Mouse (Mus musculus) macrophage (primary cell): ENCODE measurements around the gene Nedd4. TPM values are rescaled to one million over a fixed set of nuclear protein-coding genes. Genes with fewer than 3 reads are reported as not detected.

Experiments
- H3K27ac ChIP-seq: fragments of 350-480 bp; formaldehyde crosslinking; 2 replicates; pipeline ENCODE4 v1.9.0; 2021
- H3K36me3 ChIP-seq: fragments of 350-480 bp; formaldehyde crosslinking; 2 replicates; pipeline ENCODE4 v1.9.0; 2021; ENCODE audit errors: inconsistent target
- H3K4me3 ChIP-seq: fragments of 350-480 bp; formaldehyde crosslinking; 2 replicates; pipeline ENCODE4 v1.9.0; 2021; ENCODE audit errors: inconsistent target
- H3K79me2 ChIP-seq: fragments of 350-480 bp; formaldehyde crosslinking; 2 replicates; pipeline ENCODE4 v1.9.0; 2021; ENCODE audit errors: inconsistent target
- WGBS: methylation state at CpG from one replicate; pipeline ENCODE4 v1.1.7; 2026; ENCODE audit warnings: inconsistent platforms; ENCODE audit not compliant: missing documents; 5-methylcytosine and 5-hydroxymethylcytosine counted together
- polyA plus RNA-seq: library from polyadenylated mRNA; stranded (reverse); fragments of 250-400 nt; gene quantifications from 3 replicates; pipeline ENCODE4 v1.2.4, GENCODE M21; 2018; ENCODE audit warnings: inconsistent platforms

Gene Nedd4
- polyA plus RNA-seq, 1 experiment from 2014 or later: 0.77 TPM

DNA sequence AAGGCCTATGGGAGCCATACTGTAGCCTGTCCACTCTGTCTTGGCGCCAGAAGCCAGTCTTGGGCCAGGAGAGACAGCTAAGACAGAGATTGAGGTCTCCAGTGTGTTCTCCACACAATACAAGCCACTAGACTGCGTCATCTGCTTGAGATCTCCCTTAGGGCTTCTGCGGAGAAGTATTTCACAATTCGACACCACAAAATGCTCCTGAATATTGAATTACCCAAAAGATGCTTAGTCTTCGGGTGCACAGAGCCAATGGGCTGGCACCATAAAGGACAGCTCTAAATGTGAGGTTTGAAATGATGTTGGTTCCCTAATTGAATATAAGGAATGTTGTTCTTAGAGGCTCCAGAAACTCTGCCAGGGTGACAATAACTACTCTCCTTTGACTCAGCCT lies 95.0 kb downstream of the Nedd4 start:
- Histone ChIP-seq H3K79me2 (no peaks in the 10 kb centered on the region), H3K36me3 (no peaks in the 10 kb centered on the region), H3K4me3 (no peak overlapping the region), H3K27ac (no peak overlapping the region)
- WGBS: 74% methylated on average over 5 of the region's 5 CpGs

DNA sequence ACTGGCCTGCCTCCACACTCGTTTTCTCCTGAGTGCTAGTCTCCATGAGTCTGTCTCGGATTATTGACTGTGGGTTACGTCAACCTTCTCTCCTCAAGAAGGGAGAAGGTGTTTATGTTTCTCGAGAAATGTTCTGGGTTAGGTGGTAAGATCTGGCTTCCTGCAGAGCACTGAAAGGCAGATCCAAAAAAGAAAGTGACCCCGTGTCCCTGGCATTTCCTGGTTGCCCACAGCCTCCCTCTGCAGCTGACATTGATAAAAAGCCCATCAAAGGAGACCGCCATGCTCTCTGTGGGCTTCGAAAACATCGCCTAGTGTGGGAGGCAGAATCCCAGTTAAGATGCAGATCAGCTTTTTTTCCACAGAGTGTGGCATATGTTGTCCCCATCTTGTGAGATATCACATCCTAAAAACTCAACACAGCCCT lies 96.6 kb downstream of the Nedd4 start:
- no peaks in the 10 kb centered on the region for H3K79me2 ChIP-seq
- H3K27ac ChIP-seq: no peak overlapping the region
- 59% methylated on average over 8 of the region's 8 CpGs for WGBS
- H3K36me3 ChIP-seq: no peaks in the 10 kb centered on the region
- H3K4me3 ChIP-seq: no peak overlapping the region

DNA sequence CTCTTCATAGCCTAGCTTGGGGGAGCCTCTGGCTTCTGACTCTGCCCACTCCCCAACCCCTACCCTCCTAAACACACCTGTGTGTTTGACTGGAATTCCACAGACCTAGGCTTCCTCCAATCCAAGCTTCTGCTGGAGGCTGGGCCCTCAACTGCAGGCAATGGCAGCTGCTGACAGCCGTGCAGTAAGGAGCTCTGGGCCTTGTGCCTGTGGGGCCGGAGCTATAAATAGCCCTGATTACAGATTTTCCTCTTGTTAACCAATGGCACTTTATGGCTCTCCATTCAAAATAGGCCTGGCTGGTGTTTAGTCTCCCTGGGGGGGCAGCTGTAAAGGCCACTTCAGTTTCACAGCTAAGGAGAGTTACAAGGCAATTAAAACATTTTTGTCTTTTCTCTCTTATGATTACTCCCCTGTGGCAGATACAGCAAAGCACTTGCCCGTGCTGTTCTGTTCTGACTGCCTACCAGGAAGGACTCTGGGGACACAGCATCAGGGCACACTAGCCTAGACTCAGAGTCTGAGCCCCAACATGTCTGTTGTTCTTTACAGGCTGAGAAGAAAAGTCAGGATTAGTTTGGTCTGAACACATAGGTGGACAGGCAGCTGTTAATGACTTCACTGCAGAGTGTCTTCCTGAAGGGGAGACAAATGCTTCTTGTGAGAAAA lies 101.0 kb downstream of the Nedd4 start:
- no peak overlapping the region for H3K27ac ChIP-seq
- WGBS: 53% methylated on average over 3 of the region's 3 CpGs
- no peaks in the 10 kb centered on the region for H3K36me3 ChIP-seq
- H3K4me3 ChIP-seq: no peak overlapping the region
- no peaks in the 10 kb centered on the region for H3K79me2 ChIP-seq

DNA sequence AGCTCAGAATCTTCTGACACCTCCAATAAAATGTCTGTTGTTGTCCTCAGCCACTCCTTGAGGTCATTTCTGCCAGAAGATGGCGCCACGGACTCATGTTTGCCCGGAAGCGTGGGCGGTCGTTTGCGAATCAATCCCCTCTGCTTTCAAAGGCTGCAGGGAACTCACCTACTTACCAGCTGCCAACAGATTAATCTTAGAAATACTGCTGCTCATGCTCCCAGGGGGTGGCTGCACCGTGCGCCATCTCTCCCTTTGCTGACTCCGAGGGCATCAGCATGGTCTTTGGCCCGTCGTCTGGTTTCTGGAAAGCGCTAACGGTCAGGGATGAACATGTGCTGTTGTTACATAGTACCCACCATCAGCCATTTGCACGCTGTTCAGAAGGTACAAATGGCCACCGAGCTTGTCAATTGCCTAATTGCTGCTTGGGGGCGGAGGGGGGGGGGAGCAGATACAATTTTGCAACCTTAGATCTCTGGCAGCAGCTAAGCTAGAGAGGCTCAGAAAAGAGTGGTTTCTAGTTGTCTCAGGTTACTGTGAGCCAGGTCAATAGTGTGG lies 104.7 kb downstream of the Nedd4 start:
- Histone ChIP-seq H3K4me3 (no peak overlapping the region), H3K79me2 (no peaks in the 10 kb centered on the region), H3K36me3 (no peaks in the 10 kb centered on the region), H3K27ac (no peak overlapping the region)
- 3% methylated on average over 17 of the region's 17 CpGs for WGBS

DNA sequence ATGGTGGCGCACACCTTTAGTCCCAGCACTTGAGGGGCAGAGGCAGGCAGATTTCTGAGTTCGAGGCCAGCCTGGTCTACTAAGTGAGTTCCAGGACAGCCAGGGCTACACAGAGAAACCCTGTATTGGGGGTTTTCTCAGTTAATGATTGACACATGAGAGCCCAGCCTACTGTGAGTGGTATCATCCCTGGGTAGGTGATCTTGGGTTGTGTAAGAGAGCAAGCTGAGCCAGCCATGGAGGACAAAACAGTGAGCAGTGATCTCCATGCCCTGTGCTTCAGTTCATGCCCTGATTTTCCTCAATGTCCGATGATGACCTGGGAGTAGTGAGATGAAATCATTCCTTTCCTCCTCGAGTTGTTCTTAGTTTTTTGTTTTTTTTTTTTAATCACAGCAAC lies 112.9 kb downstream of the Nedd4 start:
- 87% methylated on average over 3 of the region's 4 CpGs for WGBS
- H3K27ac ChIP-seq: no peak overlapping the region
- no peak overlapping the region for H3K4me3 ChIP-seq
- no peaks in the 10 kb centered on the region for H3K79me2 ChIP-seq
- no peaks in the 10 kb centered on the region for H3K36me3 ChIP-seq

DNA sequence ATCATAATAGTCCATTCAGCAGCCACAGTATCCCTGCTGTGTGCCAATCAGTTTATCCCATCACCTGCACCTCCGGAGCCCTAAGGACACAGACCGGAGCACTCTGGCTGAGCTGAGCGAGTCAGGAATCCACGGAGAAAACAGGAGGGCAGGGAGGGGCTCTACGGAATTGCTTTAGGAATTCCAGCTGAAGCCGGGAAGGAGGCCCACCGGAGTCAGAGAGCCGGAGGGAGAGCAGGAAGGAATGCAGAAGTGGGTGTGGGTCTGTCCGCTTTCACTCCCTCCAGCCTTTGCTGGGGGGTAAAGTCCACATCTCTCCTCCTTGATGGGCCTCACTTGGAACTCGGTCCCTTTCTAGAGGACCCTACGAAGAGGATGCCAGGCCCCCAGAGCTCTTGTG lies 116.9 kb downstream of the Nedd4 start:
- no peak overlapping the region for H3K4me3 ChIP-seq
- no peaks in the 10 kb centered on the region for H3K79me2 ChIP-seq
- no peak overlapping the region for H3K27ac ChIP-seq
- WGBS: 81% methylated on average over 11 of the region's 11 CpGs
- H3K36me3 ChIP-seq: no peaks in the 10 kb centered on the region

DNA sequence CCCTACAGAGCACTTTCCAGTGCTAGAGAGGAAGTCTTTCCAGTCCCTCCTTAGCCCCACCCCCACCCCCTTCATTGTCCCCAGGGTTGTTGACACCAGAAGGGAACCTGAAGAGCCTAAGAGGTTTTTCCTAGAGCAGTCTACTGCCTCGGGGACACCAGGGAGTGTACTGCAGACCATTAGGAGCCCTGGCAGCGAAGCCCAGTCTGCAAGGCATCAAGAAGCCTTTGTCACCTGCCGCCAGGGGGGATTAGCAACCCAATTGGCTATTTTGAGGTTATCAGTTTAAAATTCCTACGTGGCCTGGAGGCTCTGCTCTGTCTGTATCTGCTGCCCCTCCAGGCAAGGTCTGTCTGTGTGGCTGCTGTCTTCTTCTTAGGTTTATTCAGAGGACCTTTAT lies 117.6 kb downstream of the Nedd4 start:
- Histone ChIP-seq H3K27ac (no peak overlapping the region), H3K36me3 (no peaks in the 10 kb centered on the region), H3K4me3 (no peak overlapping the region), H3K79me2 (no peaks in the 10 kb centered on the region)
- WGBS: 64% methylated on average over 4 of the region's 4 CpGs

DNA sequence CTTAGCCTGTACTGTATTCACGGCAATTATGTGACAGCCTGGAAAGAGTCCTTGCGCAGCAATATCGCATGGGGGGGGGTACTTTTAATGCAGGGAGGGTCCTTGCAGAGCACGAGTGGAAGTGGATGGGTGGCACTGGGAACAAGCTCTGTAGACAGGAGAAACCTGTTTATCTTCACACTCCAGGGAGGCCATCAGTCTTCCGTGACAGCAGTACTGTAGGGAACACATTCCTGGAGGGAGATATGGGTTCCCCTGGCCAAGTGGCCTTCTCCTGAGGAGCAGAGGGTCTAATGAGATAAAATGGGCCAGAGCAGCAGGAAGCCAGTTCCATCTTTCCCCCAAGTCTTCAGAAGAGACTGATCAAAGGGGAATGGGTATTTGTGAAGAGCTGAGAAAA lies 118.5 kb downstream of the Nedd4 start:
- no peaks in the 10 kb centered on the region for H3K36me3 ChIP-seq
- H3K27ac ChIP-seq: no peak overlapping the region
- no peaks in the 10 kb centered on the region for H3K79me2 ChIP-seq
- WGBS: 68% methylated on average over 5 of the region's 5 CpGs
- H3K4me3 ChIP-seq: no peak overlapping the region

DNA sequence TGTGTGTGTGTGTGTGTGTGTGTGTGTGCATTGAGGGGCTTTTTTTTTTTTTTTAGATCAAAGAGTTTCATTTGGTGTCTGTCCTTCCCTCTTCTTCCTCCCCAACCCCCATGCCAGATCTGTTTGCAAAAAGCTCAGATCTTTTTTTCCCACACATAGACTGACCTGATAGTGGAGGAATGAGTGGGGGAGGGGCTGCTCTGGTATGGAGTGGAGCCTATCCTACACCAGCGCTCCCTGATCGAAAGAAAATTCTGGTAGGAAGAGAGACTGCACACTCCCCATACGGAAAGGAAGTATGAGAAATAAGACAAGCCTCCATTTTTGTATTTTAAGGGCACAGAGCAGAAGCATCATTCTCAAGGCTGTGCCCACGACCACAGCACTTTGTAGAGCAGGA lies 119.3 kb downstream of the Nedd4 start:
- Histone ChIP-seq H3K4me3 (no peak overlapping the region), H3K27ac (no peak overlapping the region), H3K36me3 (no peaks in the 10 kb centered on the region), H3K79me2 (no peaks in the 10 kb centered on the region)
- 67% methylated on average over 4 of the region's 4 CpGs for WGBS

DNA sequence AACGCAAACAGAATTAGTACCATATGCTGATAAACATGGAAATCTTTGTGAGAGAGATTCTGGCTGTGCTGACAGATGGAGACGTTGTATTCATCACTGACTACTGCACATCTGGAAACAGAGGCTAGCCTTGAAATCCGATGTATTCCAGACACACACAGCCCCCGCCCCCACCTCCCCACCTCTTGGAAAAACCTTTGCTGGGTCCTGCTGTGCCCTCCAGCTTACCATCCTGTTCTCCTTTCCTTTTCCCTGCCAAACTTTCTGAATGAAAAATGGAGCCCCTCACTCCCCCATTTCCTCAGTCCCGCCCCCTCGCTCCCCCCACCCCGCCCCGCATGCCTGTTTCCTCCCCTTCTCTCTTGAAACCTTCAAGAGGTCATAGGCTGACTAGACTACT lies 120.0 kb downstream of the Nedd4 start:
- no peaks in the 10 kb centered on the region for H3K79me2 ChIP-seq
- H3K27ac ChIP-seq: no peak overlapping the region
- WGBS: 71% methylated on average over 8 of the region's 8 CpGs

DNA sequence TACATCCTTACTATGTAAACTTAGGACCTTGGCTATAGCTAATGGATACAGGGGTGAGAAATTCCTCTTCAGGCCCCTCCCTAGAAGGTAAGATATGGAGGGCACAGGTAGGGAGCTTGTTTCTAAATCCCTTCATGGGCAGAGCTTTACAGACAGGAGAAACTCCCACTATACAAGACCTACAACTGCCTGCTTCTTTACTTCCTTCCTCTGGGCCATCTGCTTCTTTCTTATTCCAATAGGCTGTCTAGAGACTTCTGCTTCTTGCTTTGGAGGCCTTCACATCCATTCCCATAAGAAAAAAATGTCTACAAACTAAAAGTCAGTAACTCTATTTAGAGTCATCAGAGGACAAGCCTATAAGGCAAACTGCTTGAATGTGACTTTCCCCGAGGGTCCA lies 125.6 kb downstream of the Nedd4 start:
- no peaks in the 10 kb centered on the region for H3K79me2 ChIP-seq
- 80% methylated on average over 1 of the region's 1 CpGs for WGBS
- no peaks in the 10 kb centered on the region for H3K36me3 ChIP-seq
- H3K4me3 ChIP-seq: no peak overlapping the region
- no peak overlapping the region for H3K27ac ChIP-seq

More for the DNA sequence above, 120.0 kb downstream of the Nedd4 start:
- no peaks in the 10 kb centered on the region for H3K36me3 ChIP-seq
- no peak overlapping the region for H3K4me3 ChIP-seq

DNA sequence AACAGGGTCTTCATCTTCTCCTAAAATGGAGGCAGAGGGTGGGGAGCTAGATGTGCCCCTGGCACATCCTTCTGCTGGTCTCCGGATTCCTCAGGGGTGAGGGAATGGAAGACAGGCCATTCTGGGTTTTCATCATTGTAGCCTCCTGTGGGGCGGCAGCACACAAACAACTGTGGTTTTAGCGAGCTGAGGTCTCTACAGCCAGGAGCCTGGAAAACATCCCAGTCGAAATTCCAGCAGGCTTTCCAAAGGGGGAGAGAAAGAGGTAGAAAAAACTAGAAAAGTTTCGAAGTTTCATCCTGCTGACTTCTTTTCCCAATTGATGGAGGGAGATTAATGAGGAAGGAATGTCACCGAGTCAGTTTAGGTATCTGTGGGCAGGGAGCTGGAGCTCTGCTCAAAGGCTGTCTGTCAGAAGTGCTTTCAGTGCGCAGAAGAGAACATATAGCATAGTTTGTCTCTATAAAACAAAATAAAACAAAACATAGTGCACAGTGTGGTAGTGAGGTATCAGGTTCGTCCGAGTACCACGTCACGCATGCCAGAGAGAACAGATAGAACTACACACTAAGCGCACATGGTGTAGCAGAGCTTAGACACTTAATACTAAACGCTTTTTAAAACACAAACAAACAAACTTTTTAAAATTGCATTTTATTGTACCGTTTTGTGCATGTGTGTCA lies 128.5 kb downstream of the Nedd4 start:
- no peak overlapping the region for H3K27ac ChIP-seq
- no peaks in the 10 kb centered on the region for H3K79me2 ChIP-seq
- no peak overlapping the region for H3K4me3 ChIP-seq
- 87% methylated on average over 14 of the region's 14 CpGs for WGBS
- no peaks in the 10 kb centered on the region for H3K36me3 ChIP-seq

DNA sequence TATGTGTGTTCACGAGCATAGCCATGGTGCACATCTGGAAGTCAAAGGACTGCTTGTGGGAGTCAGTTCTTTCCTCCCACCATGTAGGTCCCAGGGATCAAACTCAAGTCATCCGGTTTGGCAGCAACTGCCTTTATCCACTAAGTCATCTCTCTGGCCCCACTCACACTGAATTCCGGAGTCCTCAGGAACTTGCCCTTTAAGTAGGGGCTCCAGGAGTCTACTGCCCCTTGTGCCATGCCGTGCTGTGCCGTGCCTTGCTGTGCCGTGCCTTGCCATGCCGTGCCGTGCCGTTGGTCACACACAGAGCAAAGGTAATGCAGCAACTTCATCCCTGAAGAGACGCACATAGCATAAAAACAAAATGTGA lies 129.1 kb downstream of the Nedd4 start:
- 86% methylated on average over 10 of the region's 10 CpGs for WGBS
- Histone ChIP-seq H3K79me2 (no peaks in the 10 kb centered on the region), H3K4me3 (no peak overlapping the region), H3K27ac (no peak overlapping the region), H3K36me3 (no peaks in the 10 kb centered on the region)

DNA sequence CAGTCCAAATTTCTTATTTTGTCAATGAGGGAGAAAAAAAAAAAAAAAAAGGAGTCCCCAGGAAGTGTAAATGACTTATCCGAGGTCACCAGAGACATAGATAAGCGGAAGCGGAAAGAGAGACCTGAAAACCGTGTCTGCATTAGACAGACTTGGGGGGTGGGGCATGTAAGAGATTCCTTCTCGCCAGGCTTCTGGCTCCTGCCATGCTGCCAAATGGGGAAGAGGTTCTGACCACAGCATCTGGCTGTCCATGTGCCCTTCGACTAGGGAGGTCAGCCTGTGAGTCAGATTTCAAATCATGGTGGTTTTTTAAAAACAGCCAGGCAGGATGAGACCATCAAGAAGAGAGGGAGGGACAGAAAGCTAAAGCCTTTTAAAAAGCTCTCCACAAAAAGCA lies 129.5 kb downstream of the Nedd4 start:
- H3K27ac ChIP-seq: no peak overlapping the region
- no peak overlapping the region for H3K4me3 ChIP-seq
- 16% methylated on average over 6 of the region's 6 CpGs for WGBS
- no peaks in the 10 kb centered on the region for H3K36me3 ChIP-seq
- no peaks in the 10 kb centered on the region for H3K79me2 ChIP-seq

DNA sequence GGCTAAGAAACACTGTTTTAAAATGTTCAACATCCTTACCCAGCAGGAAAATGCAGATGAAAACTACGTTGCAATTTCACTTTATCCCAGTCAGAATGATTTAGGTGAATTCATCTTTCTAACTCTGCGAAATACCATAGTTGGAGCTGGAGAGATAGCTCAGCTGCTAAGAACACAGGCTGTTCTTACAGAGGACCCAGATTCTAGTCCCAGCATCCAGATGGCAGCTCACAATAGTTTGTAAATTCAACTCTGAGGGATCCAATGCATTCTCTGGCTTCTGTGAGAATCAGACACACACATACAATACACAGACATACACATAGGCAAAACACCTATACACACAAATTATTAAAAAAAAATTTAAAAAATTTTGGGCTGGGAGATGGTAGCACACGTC lies 133.1 kb downstream of the Nedd4 start:
- 77% methylated on average over 3 of the region's 3 CpGs for WGBS
- H3K27ac ChIP-seq: no peak overlapping the region
- H3K4me3 ChIP-seq: no peak overlapping the region
- no peaks in the 10 kb centered on the region for H3K79me2 ChIP-seq
- H3K36me3 ChIP-seq: no peaks in the 10 kb centered on the region
